Mouse (Mus musculus) left cerebral cortex, adult 9 months (tissue): ENCODE results near the gene Plxna4.

Experiments used
- DNase-seq, 2 experiments: peaks; one replicate each; pipeline ENCODE4 v3.0.0; 2022; ENCODE audit warnings: low spot score in 2 of 2

The Plxna4 gene

DNA sequence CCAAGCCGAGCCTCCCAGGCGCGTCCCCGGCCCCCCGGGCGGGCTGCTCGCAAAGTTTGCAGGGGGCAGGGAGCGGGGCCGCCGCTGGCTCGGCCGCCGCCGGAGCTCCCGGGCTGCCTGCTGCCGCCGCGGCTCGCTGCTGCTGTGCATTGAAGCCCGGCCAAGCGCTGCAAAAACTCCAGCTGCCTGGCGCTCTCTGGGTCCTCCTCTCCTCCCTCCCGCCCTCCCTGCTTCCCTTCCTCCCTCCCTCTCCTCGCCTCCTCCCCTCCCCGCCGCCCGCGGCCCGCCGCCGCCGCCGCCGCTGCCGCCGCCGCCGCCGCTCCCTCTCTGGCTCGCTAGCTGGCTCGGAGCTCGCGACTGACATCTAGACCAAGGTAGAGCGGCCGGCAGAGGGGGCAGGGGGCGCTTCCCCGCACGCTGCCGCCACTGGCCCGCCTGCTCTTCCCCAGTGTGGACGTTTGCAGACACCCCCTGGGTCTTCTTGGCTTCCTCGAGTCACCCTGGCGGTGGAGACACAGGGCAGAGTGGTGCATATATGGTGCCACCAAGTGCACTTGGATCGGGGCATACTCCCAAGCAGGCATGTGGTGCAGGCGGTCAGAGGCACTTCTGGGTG, at the start of gene Plxna4:
Gene Plxna4, minus strand, starts transcription at position 137 of the 616 bp plus-strand sequence.
- peak in 1 of 2 experiments; percentile 73 for DNase-seq

- peak in 1 of 2 experiments; percentile 21 for DNase-seq
Observed at GRCm38 (mm10) chr6:32637568-32638183, 49.7 kb upstream of the Plxna4 start.

DNA sequence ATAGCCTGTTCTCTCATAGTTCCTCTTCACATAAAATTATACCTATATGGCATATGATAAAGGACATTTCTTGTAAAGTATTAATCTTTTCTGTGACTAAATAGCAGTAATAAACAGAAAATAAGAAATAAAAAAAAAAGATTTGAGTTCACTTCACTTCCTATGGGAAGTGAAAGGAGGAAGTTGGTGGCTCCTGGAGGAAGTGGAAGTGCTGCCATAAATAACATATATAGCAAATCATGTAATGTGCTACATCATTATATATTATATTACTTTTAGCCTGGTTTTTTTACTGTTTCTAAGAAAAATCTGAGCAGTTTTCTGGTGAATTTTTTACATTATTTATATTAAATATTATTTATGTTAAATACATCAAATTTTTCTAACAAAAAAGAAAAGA, 22.7 kb upstream of the Plxna4 start:
- no peak for DNase-seq

DNA sequence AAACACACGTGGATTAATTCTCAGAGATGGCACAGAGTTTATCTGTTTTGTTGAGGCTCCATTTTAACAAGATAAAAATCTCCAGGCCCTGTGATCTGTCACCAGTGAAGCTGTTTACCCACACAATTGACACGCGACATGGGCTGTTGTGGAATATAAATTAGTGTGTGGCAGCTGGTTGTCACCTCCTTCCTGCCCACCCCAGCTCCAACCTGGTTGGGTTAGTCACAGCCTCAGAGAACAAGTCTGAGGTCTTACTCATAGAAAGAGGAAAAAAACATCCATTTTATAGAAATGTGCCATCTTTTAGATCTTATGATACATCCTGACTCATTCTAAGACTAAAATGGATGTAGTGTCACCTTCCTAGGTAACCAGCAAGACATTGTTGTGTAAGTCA, 18.8 kb upstream of the Plxna4 start:
- peak in 1 of 2 experiments; percentile 26 for DNase-seq

DNA sequence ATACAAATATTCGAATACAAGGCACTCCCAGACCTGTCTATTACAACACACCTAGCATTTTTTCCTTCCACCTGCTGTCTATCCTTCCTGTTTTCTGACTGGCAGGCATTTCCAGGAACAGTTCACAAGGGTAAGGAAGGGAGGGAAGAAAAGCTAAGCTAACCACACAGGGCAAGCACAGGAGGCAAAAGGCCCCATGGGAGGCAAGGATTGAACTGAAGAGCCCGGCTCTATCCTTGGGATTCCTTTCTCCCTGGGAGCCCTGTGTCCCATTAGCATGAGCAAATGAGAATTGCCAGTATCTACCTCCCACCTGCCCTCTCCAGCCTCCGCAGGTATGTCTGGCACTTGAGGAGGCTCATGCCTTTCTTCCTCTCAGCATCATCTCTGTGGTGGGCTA, 17.6 kb upstream of the Plxna4 start:
- no peak for DNase-seq

GRCm38 (mm10) chr6:32604901-32605300, 16.9 kb upstream of the Plxna4 start:
- DNase-seq = peak in 1 of 2 experiments; percentile 71

- DNase-seq = no peak
Observed at GRCm38 (mm10) chr6:32602130-32602529, 14.1 kb upstream of the Plxna4 start.

GRCm38 (mm10) chr6:32601306-32601705, 13.3 kb upstream of the Plxna4 start:
- no peak for DNase-seq

DNA sequence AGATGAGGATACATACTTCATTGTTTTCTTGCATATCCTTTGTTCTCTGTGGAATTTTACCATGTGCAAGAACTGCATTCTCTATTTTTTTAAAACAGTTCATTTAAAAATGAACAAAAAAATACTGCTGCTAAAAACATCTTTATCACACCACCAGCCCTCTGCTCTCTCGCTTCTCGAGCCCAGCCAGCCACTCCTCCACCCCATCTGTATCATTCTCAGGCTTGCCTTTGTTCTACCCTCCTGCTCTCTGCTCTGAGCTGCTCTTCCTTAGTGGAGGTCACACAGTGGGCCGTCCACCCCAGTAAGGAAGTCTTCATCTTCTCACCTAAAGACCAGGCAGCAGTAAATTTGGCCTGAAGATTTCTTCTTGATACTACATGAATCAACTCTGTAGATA, 7.6 kb upstream of the Plxna4 start:
- DNase-seq = peak in 1 of 2 experiments; percentile 49

GRCm38 (mm10) chr6:32590979-32591758, 3.2 kb upstream of the Plxna4 start:
- DNase-seq = peak in 1 of 2 experiments; percentile 85

- no peak for DNase-seq
Observed at GRCm38 (mm10) chr6:32589632-32590031, 1.6 kb upstream of the Plxna4 start.

DNA sequence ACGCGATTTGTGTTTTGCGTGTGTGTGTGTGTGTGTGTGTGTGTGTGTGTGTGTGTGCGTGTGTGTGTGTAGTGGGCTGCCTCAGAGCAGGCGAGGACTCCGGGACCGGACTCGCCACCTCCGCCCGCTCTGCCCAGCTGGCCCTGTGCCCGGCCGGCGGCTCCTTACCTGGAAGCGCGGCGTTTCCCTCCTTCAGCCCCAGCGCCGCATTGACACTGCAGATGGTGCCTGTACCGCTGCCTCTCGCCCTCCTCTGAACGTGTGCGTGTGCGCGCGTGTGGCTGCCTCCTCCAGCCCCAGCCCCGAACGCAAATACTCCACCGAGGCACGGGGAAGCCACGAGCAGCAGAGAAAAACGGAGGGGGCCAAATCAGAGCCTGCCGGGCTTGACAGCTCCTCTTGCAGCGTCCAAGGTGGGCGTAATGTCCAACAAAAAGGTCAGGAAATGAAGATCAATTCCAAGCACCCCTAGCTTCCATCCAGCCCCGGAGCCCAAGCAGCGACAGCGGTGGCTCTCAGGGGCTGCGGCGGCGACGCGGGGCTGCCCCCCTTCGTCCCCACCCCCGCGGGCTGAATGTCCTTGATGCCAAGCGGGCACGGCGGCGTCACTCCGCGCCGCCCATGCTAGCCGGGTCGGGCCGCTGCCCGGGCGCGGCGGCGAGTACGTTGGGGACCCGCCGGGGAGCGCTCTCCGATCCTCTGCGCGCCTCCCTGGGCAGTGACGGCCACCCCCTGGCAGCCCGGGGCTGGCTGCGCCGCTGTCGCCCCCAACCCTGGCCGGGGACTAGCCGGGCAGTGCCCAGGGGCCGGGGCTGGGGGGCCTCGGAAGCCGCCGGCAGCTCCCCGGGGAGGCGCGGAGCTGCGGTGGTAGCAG, 619 bp downstream of the Plxna4 start:
- peak in 1 of 2 experiments; percentile 73 for DNase-seq

DNA sequence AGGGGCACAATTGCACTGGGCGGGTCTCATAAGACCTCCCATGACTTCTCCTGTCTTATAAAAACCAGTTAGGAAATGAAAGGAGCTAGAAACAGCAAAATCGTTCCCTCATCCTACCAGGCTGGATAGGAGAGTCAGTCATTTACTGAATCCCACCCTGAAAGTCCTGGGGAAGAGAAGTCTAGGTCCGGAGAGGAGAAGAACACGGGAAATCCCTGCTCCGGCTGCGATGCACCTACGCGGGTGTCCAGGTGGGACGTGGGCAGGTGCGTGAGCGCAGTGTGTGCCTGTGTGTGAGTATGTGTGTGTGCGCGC, 1.2 kb downstream of the Plxna4 start:
- no peak for DNase-seq

- DNase-seq = peak in 1 of 2 experiments; percentile 73
Observed at GRCm38 (mm10) chr6:32586390-32586789, 1.6 kb downstream of the Plxna4 start.

GRCm38 (mm10) chr6:32585211-32585610, 2.8 kb downstream of the Plxna4 start:
- no peak for DNase-seq

GRCm38 (mm10) chr6:32584243-32584880, 3.6 kb downstream of the Plxna4 start:
- peak in 1 of 2 experiments; percentile 32 for DNase-seq

GRCm38 (mm10) chr6:32583582-32583981, 4.4 kb downstream of the Plxna4 start:
- DNase-seq = no peak

- no peak for DNase-seq
Observed at GRCm38 (mm10) chr6:32571485-32571884, 16.5 kb downstream of the Plxna4 start.

- no peak for DNase-seq
Observed at GRCm38 (mm10) chr6:32570445-32570844, 17.5 kb downstream of the Plxna4 start.

- no peak for DNase-seq
Observed at GRCm38 (mm10) chr6:32569919-32570318, 18.1 kb downstream of the Plxna4 start.

DNA sequence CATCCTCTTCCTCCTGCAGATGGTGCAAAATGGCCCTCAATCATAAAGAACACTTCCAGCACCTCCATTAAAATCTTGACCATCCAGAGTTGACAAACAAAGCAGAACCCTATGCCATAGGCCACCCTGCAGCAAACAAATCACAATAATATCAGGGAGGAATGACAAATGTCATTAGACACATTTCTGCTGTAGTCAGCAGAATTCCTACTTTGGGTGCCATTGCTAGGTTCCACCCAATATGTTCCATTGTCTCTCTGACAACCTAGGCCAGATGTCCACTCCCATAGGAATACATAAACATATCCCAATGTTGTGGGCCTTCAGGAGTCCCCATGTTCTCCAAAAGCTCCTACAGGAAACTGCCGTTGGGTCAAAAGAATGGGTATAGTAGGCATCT, 41.1 kb downstream of the Plxna4 start:
- no peak for DNase-seq
